Mouse (Mus musculus): ENCODE measurements around the gene Nkx2-1. TPM values are rescaled to one million over a fixed set of nuclear protein-coding genes. Genes with fewer than 3 reads are reported as not detected.

Gene Nkx2-1
- polyA plus RNA-seq, 1 experiment from 2014 or later, result not detected

GRCm38 (mm10) chr12:56536174-56536883 is 379 bp downstream of the Nkx2-1 start:
- H3K36me3 ChIP-seq (ENCODE audit: insufficient read depth, low read length), result no peaks in the 10 kb centered on the region
- H3K9me3 ChIP-seq (replicated peaks; ENCODE audit: low read length), result no peaks in the 10 kb centered on the region
- WGBS, result 1% methylated on average over 39 of the region's 44 CpGs
- no peak overlapping the region for H3K27ac ChIP-seq
- H3K4me3 ChIP-seq (replicated peaks; ENCODE audit: low read depth, low read length), result no peak overlapping the region
- H3K9ac ChIP-seq (ENCODE audit: low read depth, low read length), result no peak overlapping the region
- TF ChIP-seq CTCF (IDR thresholded peaks at IDR 0.05; ENCODE audit: low read depth), result no peak
- no peak for DNase-seq (ENCODE audit: low spot score)
- 0 out of 2 replicates have a peak overlapping the region, but pooled peaks have one; percentile 18 for H3K4me2 ChIP-seq (ENCODE audit: low read length)
- peaks cover 88% of the 10 kb centered on the region for H3K27me3 ChIP-seq (ENCODE audit: insufficient read depth, low read length)
- H3K4me1 ChIP-seq (replicated peaks; ENCODE audit: insufficient read depth, low read length), result peaks cover 8% of the 10 kb centered on the region
- no peak for ATAC-seq (replicated peaks; ENCODE audit: low FRiP score, low read depth)

- ATAC-seq (replicated peaks; ENCODE audit: low FRiP score, low read depth) (no peak), DNase-seq (ENCODE audit: low spot score) (no peak)
- TF ChIP-seq CTCF (IDR thresholded peaks at IDR 0.05; ENCODE audit: low read depth), result no peak
- no peak overlapping the region; the same call in 1 of the 2 replicates for H3K4me3 ChIP-seq (replicated peaks; ENCODE audit: low read depth, low read length)
- peak overlapping the region; percentile 18; the same call in 1 of the 2 replicates for H3K4me2 ChIP-seq (ENCODE audit: low read length)
- peaks cover 8% of the 10 kb centered on the region for H3K4me1 ChIP-seq (replicated peaks; ENCODE audit: insufficient read depth, low read length)
- H3K27ac ChIP-seq, result no peak overlapping the region
- H3K36me3 ChIP-seq (ENCODE audit: insufficient read depth, low read length), result no peaks in the 10 kb centered on the region
- no peaks in the 10 kb centered on the region for H3K9me3 ChIP-seq (replicated peaks; ENCODE audit: low read length)
- under 1% methylated on average over 33 of the region's 36 CpGs for WGBS
- no peak overlapping the region for H3K9ac ChIP-seq (ENCODE audit: low read depth, low read length)
- H3K27me3 ChIP-seq (ENCODE audit: insufficient read depth, low read length), result peaks cover 91% of the 10 kb centered on the region
Observed at GRCm38 (mm10) chr12:56535411-56536173, 1.1 kb downstream of the Nkx2-1 start.

- Histone ChIP-seq H3K9me3 (replicated peaks; ENCODE audit: low read length) (no peaks in the 10 kb centered on the region), H3K9ac (ENCODE audit: low read depth, low read length) (no peak overlapping the region), H3K27ac (no peak overlapping the region), H3K4me1 (replicated peaks; ENCODE audit: insufficient read depth, low read length) (peaks cover 8% of the 10 kb centered on the region), H3K4me2 (ENCODE audit: low read length) (peak overlapping the region; percentile 49), H3K27me3 (ENCODE audit: insufficient read depth, low read length) (peaks cover 92% of the 10 kb centered on the region), H3K36me3 (ENCODE audit: insufficient read depth, low read length) (no peaks in the 10 kb centered on the region), H3K4me3 (replicated peaks; ENCODE audit: low read depth, low read length) (peak overlapping the region; percentile 32)
- no peak for DNase-seq (ENCODE audit: low spot score)
- WGBS, result under 1% methylated on average over 58 of the region's 62 CpGs
- TF ChIP-seq CTCF (IDR thresholded peaks at IDR 0.05; ENCODE audit: low read depth), result no peak
- 0 out of 2 replicates have a peak, but pooled peaks have one; percentile 12 for ATAC-seq (replicated peaks; ENCODE audit: low FRiP score, low read depth)
Observed at GRCm38 (mm10) chr12:56534651-56535326, 1.9 kb downstream of the Nkx2-1 start.

- Histone ChIP-seq H3K9me3 (replicated peaks; ENCODE audit: low read length) (no peaks in the 10 kb centered on the region), H3K36me3 (ENCODE audit: insufficient read depth, low read length) (no peaks in the 10 kb centered on the region), H3K9ac (ENCODE audit: low read depth, low read length) (no peak overlapping the region), H3K4me3 (replicated peaks; ENCODE audit: low read depth, low read length) (peak overlapping the region; percentile 32), H3K27ac (no peak overlapping the region), H3K4me2 (ENCODE audit: low read length) (peak overlapping the region; percentile 49), H3K27me3 (ENCODE audit: insufficient read depth, low read length) (peaks cover 92% of the 10 kb centered on the region), H3K4me1 (replicated peaks; ENCODE audit: insufficient read depth, low read length) (peaks cover 8% of the 10 kb centered on the region)
- WGBS, result 1% methylated on average over 24 of the region's 24 CpGs
- no peak for TF ChIP-seq CTCF (IDR thresholded peaks at IDR 0.05; ENCODE audit: low read depth)
- ATAC-seq (replicated peaks; ENCODE audit: low FRiP score, low read depth), result no peak
- no peak for DNase-seq (ENCODE audit: low spot score)
Observed at GRCm38 (mm10) chr12:56534311-56534650, 2.4 kb downstream of the Nkx2-1 start.

- Histone ChIP-seq H3K36me3 (ENCODE audit: insufficient read depth, low read length) (no peaks in the 10 kb centered on the region), H3K4me2 (ENCODE audit: low read length) (peak overlapping the region; percentile 37; the same call in 1 of the 2 replicates), H3K9me3 (replicated peaks; ENCODE audit: low read length) (no peaks in the 10 kb centered on the region), H3K9ac (ENCODE audit: low read depth, low read length) (no peak overlapping the region), H3K4me3 (replicated peaks; ENCODE audit: low read depth, low read length) (no peak overlapping the region; the same call in 1 of the 2 replicates), H3K27ac (no peak overlapping the region), H3K27me3 (ENCODE audit: insufficient read depth, low read length) (peaks cover 92% of the 10 kb centered on the region), H3K4me1 (replicated peaks; ENCODE audit: insufficient read depth, low read length) (peaks cover 8% of the 10 kb centered on the region)
- no peak for DNase-seq (ENCODE audit: low spot score)
- no peak for TF ChIP-seq CTCF (IDR thresholded peaks at IDR 0.05; ENCODE audit: low read depth)
- WGBS, result under 1% methylated on average over 54 of the region's 54 CpGs
- ATAC-seq (replicated peaks; ENCODE audit: low FRiP score, low read depth), result no peak
Observed at GRCm38 (mm10) chr12:56533501-56534310, 3.0 kb downstream of the Nkx2-1 start.

Data from kidney, postnatal 0 days (tissue).